Mouse (Mus musculus): ENCODE results near the gene Mrvi1. TPM values are rescaled to one million over a fixed set of nuclear protein-coding genes. Genes with fewer than 3 reads are reported as not detected.
"Not testable (repeated sequence)": the region's sequence is repeated elsewhere in the genome, so short reads cannot be mapped to it uniquely, and the experiment has no call there.

Mrvi1 gene
- polyA plus RNA-seq, 1 experiment from 2014 or later = 1.3 TPM

DNA sequence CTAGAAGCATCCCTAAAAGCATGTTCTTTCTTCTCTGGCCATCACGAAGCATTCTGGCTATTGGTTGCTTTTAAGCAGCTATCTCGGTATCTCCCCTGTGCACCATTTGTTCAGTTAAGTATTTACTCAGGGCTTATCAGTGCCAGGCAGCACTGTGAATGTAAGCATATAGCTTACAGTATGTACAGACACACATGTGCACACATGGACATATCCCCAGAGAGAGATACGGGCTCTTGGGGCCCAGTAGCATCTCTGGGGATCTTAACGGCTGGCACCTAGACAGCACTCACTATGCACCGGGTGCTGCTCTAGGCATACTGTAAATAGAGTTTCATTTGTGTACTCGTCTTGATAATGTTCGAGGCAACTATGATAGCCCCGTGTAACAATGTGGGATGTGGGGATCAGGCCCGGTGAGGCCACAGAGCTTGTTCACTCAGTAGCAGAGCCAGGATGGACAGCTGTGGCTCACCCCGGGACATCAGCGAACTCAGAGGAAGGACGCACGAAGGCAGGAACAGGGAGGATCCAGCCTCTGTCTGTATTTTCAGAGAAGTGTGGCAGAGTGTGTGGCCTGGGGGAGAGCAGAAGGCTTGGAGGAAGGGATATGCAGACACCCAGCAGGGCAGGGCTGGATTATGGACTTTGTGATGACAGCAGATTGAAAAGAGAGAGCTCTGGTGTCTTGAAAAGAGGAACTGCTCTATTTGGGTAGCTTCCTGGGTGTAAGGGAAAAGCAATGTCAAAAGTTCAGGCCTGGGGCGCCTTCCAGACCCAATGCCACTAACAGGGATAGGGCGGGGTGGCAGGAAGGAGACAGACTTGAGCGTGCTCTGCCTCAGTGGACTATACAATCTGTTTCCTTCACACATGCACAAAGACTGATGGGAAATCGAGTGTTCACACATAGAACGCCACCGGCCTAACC lies 61.7 kb downstream of the Mrvi1 start:
- 77% methylated on average over 19 of the region's 19 CpGs for WGBS
- Histone ChIP-seq H3K27ac (no peak overlapping the region), H3K4me2 (replicated peaks) (no peak overlapping the region), H3K9me3 (replicated peaks) (no peaks in the 10 kb centered on the region), H3K36me3 (no peaks in the 10 kb centered on the region), H3K4me3 (no peak overlapping the region), H3K4me1 (no peaks in the 10 kb centered on the region), H3K27me3 (no peaks in the 10 kb centered on the region), H3K9ac (no peak overlapping the region)
- no peak for ATAC-seq (ENCODE audit: low FRiP score)

DNA sequence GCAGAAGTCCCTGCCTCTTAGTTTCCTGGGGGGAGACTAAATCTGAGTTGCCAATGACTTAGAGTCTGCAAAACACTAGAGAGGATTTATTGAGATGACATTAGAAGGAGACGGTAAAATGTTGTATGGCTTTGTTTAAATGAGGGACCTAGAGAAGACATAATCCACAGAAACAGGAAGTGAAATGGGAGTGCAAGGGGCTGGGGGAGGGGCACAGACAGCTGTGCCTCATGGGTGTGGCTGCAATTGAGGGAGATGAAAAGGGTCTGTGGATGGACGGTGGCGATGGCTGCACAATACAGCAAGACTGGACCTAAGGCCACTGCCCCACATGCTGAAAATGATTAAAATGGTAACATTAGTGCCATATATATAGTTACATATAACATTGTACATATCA lies 62.5 kb downstream of the Mrvi1 start:
- Histone ChIP-seq H3K9me3 (replicated peaks) (no peaks in the 10 kb centered on the region), H3K9ac (no peak overlapping the region), H3K27me3 (no peaks in the 10 kb centered on the region), H3K4me1 (no peaks in the 10 kb centered on the region), H3K4me3 (no peak overlapping the region), H3K4me2 (replicated peaks) (no peak overlapping the region), H3K36me3 (no peaks in the 10 kb centered on the region), H3K27ac (no peak overlapping the region)
- WGBS = 69% methylated on average over 3 of the region's 3 CpGs
- ATAC-seq (ENCODE audit: low FRiP score) = no peak

DNA sequence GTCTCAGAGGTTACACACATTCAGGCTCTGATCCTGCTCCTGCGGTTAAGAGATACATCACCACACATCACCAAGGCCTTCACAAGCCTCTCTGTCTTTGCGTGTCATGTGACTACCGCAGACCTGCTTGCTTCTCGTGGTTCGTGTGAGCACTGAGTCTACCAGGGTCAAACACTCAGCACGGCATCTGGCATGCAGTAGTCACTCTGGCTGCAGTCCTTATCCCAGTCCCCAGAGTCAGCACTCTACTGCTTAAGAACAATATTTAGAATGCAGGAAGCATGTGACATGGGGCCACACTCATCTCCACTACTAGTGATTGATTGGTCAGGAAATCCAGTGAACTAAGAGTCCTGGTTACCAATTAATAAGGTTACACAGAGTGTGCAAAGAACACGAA lies 66.3 kb downstream of the Mrvi1 start:
- H3K4me2 ChIP-seq (replicated peaks) = no peak overlapping the region
- no peak overlapping the region for H3K27ac ChIP-seq
- H3K4me1 ChIP-seq = no peaks in the 10 kb centered on the region
- H3K9ac ChIP-seq = no peak overlapping the region
- ATAC-seq (ENCODE audit: low FRiP score) = no peak
- H3K36me3 ChIP-seq = no peaks in the 10 kb centered on the region
- 78% methylated on average over 7 of the region's 7 CpGs for WGBS
- no peaks in the 10 kb centered on the region for H3K27me3 ChIP-seq
- no peaks in the 10 kb centered on the region for H3K9me3 ChIP-seq (replicated peaks)
- no peak overlapping the region for H3K4me3 ChIP-seq

- Histone ChIP-seq H3K4me2 (replicated peaks) (no peak overlapping the region), H3K9ac (no peak overlapping the region), H3K4me1 (no peaks in the 10 kb centered on the region), H3K27ac (no peak overlapping the region), H3K27me3 (no peaks in the 10 kb centered on the region), H3K36me3 (no peaks in the 10 kb centered on the region), H3K9me3 (replicated peaks) (no peaks in the 10 kb centered on the region), H3K4me3 (no peak overlapping the region)
- 84% methylated on average over 3 of the region's 3 CpGs for WGBS
- ATAC-seq (ENCODE audit: low FRiP score) = no peak
These were observed 67.7 kb downstream of the Mrvi1 start for GRCm38 (mm10) chr7:110914531-110914930.

GRCm38 (mm10) chr7:110913754-110914153 lies 68.5 kb downstream of the Mrvi1 start:
- ATAC-seq (ENCODE audit: low FRiP score) = no peak
- Histone ChIP-seq H3K4me1 (no peaks in the 10 kb centered on the region), H3K9ac (no peak overlapping the region), H3K27ac (no peak overlapping the region), H3K27me3 (no peaks in the 10 kb centered on the region), H3K4me3 (no peak overlapping the region), H3K9me3 (replicated peaks) (no peaks in the 10 kb centered on the region), H3K36me3 (no peaks in the 10 kb centered on the region), H3K4me2 (replicated peaks) (no peak overlapping the region)
- WGBS = 95% methylated on average over 4 of the region's 4 CpGs

DNA sequence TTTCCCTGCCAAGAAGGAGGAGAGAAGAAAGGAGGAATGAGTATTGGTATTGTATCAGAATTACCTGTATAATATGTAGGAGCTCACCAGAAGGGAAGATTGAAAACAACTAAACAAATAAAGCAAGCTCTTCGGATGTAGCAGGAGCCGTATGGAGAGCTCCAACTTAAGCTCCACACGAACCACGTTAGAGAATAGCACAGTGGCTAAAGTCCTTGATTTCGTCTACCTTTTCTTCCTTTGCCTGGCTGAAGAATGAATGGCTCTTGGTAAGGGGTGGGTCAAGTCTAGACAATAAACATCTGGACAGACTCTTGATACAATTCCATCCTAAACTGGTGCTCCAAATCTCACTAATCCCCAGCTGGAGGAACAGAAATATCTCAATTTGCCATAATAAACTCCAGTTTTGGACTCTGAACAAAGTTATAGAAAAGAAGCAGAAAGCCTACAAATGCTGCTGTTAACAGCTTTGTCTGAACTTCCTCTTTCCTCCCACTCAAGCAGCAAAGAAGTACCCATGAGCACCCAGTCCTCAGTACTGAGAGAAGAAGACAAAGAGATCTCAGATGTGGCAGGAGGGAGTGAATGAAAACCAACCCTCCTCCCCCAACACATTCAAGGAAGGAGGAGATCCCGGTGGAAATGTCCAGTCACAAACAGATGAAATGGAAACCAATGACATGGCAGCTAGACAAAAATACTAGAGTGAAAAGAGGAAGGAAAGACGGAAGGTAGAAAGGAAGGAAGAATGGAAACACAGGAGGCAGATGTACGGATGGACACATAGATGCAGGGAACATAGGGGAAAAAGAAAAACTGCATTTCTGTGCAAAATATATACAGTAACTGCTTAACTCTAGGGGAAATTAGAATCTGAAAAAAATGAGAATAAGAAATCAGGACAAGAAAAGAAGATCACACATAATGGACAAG lies 73.8 kb downstream of the Mrvi1 start:
- Histone ChIP-seq H3K9me3 (replicated peaks) (no peaks in the 10 kb centered on the region), H3K4me2 (replicated peaks) (no peak overlapping the region), H3K36me3 (no peaks in the 10 kb centered on the region), H3K27me3 (no peaks in the 10 kb centered on the region), H3K9ac (no peak overlapping the region), H3K4me1 (no peaks in the 10 kb centered on the region), H3K27ac (no peak overlapping the region), H3K4me3 (no peak overlapping the region)
- WGBS = 84% methylated on average over 8 of the region's 8 CpGs
- ATAC-seq (ENCODE audit: low FRiP score) = no peak

- H3K4me3 ChIP-seq = no peak overlapping the region
- H3K27me3 ChIP-seq = no peaks in the 10 kb centered on the region
- no peaks in the 10 kb centered on the region for H3K9me3 ChIP-seq (replicated peaks)
- H3K4me2 ChIP-seq (replicated peaks) = no peak overlapping the region
- no peak overlapping the region for H3K9ac ChIP-seq
- ATAC-seq (ENCODE audit: low FRiP score) = no peak
- H3K27ac ChIP-seq = no peak overlapping the region
- H3K36me3 ChIP-seq = no peaks in the 10 kb centered on the region
- 90% methylated on average over 2 of the region's 2 CpGs for WGBS
- no peaks in the 10 kb centered on the region for H3K4me1 ChIP-seq
These were observed 75.7 kb downstream of the Mrvi1 start for GRCm38 (mm10) chr7:110906566-110906965.

DNA sequence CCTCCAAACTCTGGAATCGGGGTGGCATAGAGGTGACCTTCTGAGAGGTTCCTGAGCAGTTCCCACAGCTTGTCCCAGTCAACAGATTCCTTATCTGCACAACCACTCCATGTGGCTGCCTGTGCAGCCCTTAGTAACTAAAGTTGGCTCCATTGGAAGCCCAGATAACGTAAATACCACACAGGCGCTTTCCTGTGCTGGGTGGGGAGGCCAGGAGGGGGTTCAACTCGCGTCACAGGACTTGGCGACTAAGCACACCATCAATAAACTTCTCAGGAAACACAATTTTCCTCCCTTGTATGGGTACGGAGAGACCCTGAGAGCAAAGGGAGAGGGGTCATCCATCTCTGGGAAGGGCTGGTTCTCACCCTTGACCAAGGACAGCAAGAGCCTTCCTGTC lies 79.0 kb downstream of the Mrvi1 start:
- Histone ChIP-seq H3K4me1 (no peaks in the 10 kb centered on the region), H3K36me3 (no peaks in the 10 kb centered on the region), H3K9ac (no peak overlapping the region), H3K27me3 (no peaks in the 10 kb centered on the region), H3K4me2 (replicated peaks) (no peak overlapping the region), H3K27ac (no peak overlapping the region), H3K9me3 (replicated peaks) (no peaks in the 10 kb centered on the region), H3K4me3 (no peak overlapping the region)
- no peak for ATAC-seq (ENCODE audit: low FRiP score)
- WGBS = 78% methylated on average over 7 of the region's 7 CpGs

GRCm38 (mm10) chr7:110897202-110897601 lies 85.1 kb downstream of the Mrvi1 start:
- no peak overlapping the region for H3K4me3 ChIP-seq
- H3K4me1 ChIP-seq = no peaks in the 10 kb centered on the region
- no peaks in the 10 kb centered on the region for H3K9me3 ChIP-seq (replicated peaks)
- H3K4me2 ChIP-seq (replicated peaks) = no peak overlapping the region
- ATAC-seq (ENCODE audit: low FRiP score) = no peak
- no peaks in the 10 kb centered on the region for H3K27me3 ChIP-seq
- 81% methylated on average over 8 of the region's 8 CpGs for WGBS
- H3K9ac ChIP-seq = no peak overlapping the region
- no peak overlapping the region for H3K27ac ChIP-seq
- no peaks in the 10 kb centered on the region for H3K36me3 ChIP-seq

DNA sequence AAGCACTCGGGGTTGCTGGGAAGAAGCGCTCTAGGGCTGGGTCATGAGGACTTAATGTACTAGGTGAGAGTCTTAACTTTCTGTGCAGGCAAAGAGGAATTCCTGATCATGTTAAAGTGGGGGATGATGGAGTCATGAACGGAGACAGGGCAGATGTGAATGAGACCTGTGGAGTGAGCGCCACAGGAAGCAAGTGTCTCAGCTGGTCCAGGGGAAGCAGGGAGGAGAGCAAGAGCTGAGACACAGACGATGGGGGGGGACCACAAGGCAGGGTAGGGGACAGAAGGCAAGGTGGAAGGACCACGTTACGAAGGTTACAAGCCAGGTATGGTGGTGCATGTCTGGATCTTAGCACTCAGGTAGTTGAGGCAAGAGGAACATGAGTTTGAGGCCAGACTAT lies 85.8 kb downstream of the Mrvi1 start:
- Histone ChIP-seq H3K9me3 (replicated peaks) (no peaks in the 10 kb centered on the region), H3K4me2 (replicated peaks) (no peak overlapping the region), H3K4me1 (no peaks in the 10 kb centered on the region), H3K27me3 (no peaks in the 10 kb centered on the region), H3K27ac (no peak overlapping the region), H3K9ac (no peak overlapping the region), H3K36me3 (no peaks in the 10 kb centered on the region), H3K4me3 (no peak overlapping the region)
- ATAC-seq (ENCODE audit: low FRiP score) = no peak
- 90% methylated on average over 7 of the region's 7 CpGs for WGBS

GRCm38 (mm10) chr7:110895772-110896171 lies 86.5 kb downstream of the Mrvi1 start:
- H3K9ac ChIP-seq; H3K4me3 ChIP-seq; ATAC-seq (ENCODE audit: low FRiP score); H3K27me3 ChIP-seq; H3K4me2 ChIP-seq (replicated peaks); H3K9me3 ChIP-seq (replicated peaks); H3K36me3 ChIP-seq; H3K27ac ChIP-seq; H3K4me1 ChIP-seq: not testable (repeated sequence)
- WGBS = 80% methylated on average over 10 of the region's 10 CpGs

DNA sequence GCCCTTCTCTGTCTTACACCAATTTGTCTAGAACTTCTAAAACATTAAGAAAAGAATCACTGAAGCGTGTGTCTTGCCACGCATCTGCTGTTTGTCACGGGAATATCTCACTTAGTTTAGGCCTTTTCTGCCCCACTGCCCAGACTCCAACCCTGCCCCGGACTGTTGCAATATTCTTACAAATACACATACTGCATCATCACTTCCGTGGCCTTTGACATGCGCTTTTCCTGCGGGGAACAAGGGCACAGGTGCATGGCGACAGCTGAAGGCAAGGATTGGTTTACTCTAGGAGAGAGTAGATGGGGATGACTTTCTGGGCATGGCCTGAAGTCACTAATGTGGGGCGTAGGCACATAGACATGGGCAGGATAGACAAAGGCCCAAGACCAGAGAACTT lies 87.6 kb downstream of the Mrvi1 start:
- Histone ChIP-seq H3K9me3 (replicated peaks) (no peaks in the 10 kb centered on the region), H3K27ac (no peak overlapping the region), H3K4me1 (no peaks in the 10 kb centered on the region), H3K36me3 (no peaks in the 10 kb centered on the region), H3K9ac (no peak overlapping the region), H3K4me2 (replicated peaks) (no peak overlapping the region), H3K27me3 (no peaks in the 10 kb centered on the region), H3K4me3 (no peak overlapping the region)
- ATAC-seq (ENCODE audit: low FRiP score) = no peak
- WGBS = 88% methylated on average over 9 of the region's 9 CpGs

Measured in hindbrain, embryonic 12.5 days (tissue).